Mouse (Mus musculus) layer of hippocampus, adult 18-20 months (tissue): ENCODE data around the gene Pcsk7. TPM values are rescaled to one million over a fixed set of nuclear protein-coding genes. Genes with fewer than 3 reads are reported as not detected.
A peak's percentile ranks its signal among the peaks of the same experiment; 100 is the strongest.

Experiments used
- DNase-seq, 2 experiments: peaks; one replicate each; pipeline ENCODE4 v3.0.0; 2022; ENCODE audit warnings: low spot score in 2 of 2
- microRNA-seq, 2 experiments: library from miRNA; unstranded; fragments of <30 nt; microRNA quantifications; one replicate each; pipeline ENCODE4 v1.2.0; 2021
- total RNA-seq, 2 experiments: library from RNA; stranded (reverse); gene quantifications; 2 replicates each; pipeline ENCODE4 v1.2.3; 2021

The Pcsk7 gene
- total RNA-seq, 2 experiments from 2014 or later, result 21.4 to 23.1 TPM

- no peak for DNase-seq
These were observed 52.6 kb downstream of the Pcsk7 start for GRCm38 (mm10) chr9:45958851-45959250.

GRCm38 (mm10) chr9:45959661-45960060, 53.4 kb downstream of the Pcsk7 start:
- no peak for DNase-seq

GRCm38 (mm10) chr9:45961855-45962254, 55.6 kb downstream of the Pcsk7 start:
- DNase-seq, result peak in 1 of 2 experiments; percentile 30

DNA sequence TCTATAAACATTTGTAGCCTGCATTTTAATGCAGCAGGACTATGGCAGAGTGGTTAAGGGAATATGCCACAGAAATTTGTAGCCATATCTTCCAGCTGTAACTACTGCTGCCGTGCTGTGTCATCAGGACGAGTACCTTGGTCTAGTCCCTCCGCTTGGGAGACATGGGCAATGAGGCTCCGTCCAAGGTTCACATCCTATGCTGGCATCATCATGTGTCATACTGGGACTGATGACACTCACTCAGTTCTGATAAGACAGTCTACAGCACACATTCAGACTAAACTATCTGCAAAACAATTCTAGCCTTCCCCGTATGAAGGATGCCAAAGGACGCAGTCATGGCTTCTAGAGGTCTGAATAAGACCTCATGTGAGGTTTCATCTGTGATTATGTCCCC, 57.3 kb downstream of the Pcsk7 start:
- no peak for DNase-seq

GRCm38 (mm10) chr9:45976884-45977283, 70.6 kb downstream of the Pcsk7 start:
- no peak for DNase-seq

Small RNA genes within 50 kb of the gene (microRNA-seq; reads per million reads assigned to microRNA genes)
- 0 reads per million in 2 experiments for gene Mir7087

Other genes with a start within 250 kb of the Pcsk7 start
- 10 to 100 TPM; 11.3 to 13.2 TPM for gene Cep164, start 77.8 kb upstream of the Pcsk7 start, total RNA-seq
- 10 to 100 TPM; 79.9 to 88.1 TPM for gene Bace1, start 67.9 kb upstream of the Pcsk7 start, total RNA-seq
- 10 to 100 TPM; 71.8 to 73.2 TPM for gene Rnf214, start 414 bp downstream of the Pcsk7 start, total RNA-seq
- 1 to 10 TPM; 3.4 to 8.3 TPM for gene Tagln, start 29.6 kb downstream of the Pcsk7 start, total RNA-seq
- 10 to 100 TPM; 69.1 to 76.4 TPM for gene Sidt2, start 48.8 kb downstream of the Pcsk7 start, total RNA-seq
- gene Pafah1b2, start 106.2 kb downstream of the Pcsk7 start, total RNA-seq, result 100 to 1,000 TPM; 237 to 239 TPM
- gene Sik3, start 106.3 kb downstream of the Pcsk7 start, total RNA-seq, result 100 to 1,000 TPM; 143 to 147 TPM